Mouse (Mus musculus) layer of hippocampus, adult 8-10 months (tissue): ENCODE results near the gene Hspa4. TPM values are rescaled to one million over a fixed set of nuclear protein-coding genes. Genes with fewer than 3 reads are reported as not detected.
"Not testable (repeated sequence)": the region's sequence is repeated elsewhere in the genome, so short reads cannot be mapped to it uniquely, and the experiment has no call there.

Source experiments
- DNase-seq, 2 experiments: peaks; one replicate each; pipeline ENCODE4 v3.0.0; 2022; ENCODE audit warnings: low spot score in 2 of 2
- total RNA-seq, 4 experiments: library from RNA; stranded (reverse); gene quantifications; 2 replicates each; pipeline ENCODE4 v1.2.4; 2022

Hspa4 gene
- total RNA-seq, 4 experiments from 2014 or later, result 148 to 190 (median 168) TPM

DNA sequence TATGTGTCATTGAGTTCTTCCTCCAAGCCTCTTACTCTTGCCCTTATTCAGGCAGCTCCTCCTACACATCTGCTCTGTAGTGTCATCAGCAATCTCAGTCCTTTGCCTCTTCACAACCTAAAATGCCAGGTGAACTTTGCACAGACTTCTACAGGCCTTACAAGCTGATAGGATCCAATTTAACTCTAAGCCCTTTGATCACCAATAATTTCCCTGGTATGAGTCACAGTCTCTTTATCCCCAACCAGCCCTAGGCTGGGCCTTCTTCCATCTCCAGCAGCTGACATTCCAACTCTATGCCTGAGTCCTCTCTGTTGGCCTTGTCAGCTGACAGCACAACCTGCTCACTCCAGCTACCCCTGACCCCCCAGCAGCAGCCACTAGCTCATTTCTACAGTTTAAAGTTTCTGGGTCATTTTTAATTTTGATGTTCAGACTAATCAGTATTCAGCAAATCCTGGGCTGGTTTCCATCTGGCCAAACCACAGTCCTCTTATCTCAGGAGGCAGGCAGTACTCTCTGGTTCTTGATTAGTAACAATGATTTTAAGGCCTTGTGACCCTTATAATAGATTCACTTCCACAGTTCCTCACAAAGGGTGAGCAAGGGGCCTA, 8.1 kb upstream of the Hspa4 start:
- no peak for DNase-seq

DNA sequence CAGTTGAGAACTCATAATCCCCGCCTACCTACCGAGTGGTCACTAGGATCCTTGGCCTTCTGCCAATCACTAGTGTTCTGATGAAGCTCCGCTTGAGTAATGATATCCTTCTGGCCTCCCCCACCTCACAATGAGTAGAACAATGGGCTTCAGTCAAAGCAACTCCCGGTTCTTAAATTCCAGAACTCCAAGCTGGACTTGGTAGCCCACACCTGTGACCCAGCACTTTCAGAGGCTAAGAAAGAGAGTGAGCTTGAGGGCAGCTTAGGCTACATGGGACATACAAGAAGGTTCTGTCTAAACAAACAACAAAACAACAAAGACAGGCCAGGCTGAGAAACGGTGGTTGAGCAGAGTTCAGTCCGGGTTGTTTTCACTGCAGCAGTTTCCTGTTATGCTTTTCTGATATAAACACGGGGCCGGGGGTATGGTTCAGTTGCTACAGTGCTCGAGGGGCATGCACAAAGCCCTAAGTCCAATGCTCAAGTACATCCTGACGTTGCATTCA, 7.4 kb upstream of the Hspa4 start:
- no peak for DNase-seq

DNA sequence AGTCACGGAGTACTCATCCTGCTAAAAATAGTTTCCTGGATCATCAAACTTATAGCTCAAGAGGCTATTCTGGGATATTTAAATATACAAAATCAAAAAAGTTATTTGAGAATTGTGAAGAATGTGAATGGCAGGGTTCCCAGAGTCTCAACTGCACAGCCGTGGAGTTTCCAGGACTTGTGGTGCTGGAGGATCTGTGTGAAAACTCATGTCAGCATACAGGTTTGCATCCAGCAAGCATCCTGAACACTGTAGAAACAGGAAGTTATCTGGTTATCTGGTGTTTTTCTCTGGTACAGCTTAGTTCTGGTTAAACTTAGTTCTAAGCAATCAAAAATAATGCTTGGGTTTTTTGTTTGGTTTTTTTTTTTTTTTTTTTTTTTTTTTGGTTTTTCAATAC, 6.7 kb upstream of the Hspa4 start:
- no peak for DNase-seq

DNA sequence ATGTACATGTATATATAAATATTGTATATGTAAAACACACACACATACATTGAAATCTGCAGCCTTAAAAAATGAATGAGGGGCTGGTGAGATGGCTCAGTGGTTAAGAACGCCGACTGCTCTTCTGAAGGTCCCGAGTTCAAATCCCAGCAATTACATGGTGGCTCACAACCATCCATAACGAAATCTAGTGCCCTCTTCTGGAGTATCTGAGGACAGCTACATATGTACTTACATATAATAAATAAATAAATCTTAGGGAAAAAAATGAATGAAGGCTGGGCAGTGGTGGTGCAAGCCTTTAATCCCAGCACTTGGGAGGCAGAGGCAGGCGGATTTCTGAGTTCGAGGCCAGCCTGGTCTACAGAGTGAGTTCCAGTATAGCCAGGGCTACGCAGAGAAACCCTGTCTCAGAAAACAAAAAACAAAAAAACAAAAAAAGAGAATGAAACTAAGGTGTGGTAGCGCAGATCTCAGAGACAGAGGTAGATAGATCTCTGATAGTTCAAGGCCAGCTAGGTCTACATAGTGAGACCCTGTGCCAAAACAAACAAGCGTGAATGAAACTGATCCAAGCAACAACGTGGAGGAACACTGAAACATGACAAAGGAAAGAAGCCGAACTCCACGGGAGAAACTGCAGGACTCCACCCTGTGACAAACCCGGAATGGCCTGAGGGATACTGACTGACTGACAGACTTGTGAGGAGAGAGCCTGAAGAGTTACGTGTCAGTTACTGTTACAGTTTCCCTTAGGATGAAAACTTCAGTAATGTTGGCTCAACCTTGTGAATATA, 4.0 kb upstream of the Hspa4 start:
- no peak for DNase-seq

DNA sequence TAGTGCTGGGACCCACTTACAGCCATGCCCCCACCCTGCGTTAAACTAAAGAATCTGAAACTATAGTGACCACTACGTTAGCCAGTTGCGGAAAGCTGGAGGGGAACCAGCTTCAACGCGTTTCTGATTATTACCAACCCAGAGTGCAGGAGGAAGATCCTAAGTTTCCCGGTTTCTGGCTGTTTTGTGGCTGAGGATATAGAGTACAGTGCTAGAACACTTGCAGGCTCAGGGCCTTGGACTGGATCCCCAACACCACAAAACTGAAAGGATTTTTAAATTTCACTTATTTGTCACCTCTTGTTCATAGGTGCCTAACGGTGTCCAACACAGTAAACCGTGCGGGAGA, 884 bp upstream of the Hspa4 start:
- DNase-seq, result no peak

DNA sequence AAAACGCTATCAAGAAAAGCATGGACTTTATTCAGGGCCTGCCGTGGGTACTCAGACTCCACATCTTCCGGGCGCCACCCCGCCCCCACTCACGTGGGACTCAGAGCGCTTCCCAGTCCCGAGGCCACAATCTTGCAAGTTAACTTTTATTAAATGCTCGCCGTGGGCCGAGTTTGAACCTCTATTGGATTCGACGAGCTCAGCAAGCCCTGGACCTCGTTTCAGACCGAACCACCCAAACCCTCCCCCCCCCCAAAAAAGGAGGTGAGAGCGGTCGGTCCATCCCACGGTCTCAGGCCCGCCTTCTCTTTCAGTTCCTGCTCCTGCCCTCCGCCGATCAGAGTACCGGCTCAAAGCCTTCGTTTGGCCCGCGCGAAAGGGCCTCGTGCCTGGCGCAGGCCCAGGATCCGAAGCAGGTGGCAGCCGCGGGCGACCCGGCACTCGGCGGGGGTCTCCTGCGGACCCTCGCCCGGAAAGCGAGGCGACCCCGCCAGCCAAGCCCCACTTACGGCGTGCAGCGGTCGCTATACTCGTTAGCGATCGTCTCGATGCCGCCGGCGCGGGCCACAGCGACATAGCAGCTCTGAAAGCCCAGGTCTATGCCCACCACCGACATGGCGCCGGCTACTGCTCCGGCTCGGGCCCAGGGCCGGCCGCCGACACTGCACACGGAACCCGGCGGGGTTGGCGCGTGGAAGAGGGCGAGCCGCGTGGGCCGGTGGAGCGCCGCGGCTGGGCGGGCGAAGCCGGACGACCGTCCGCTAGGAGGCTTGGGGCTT, 517 bp downstream of the Hspa4 start:
- peak in 1 of 2 experiments; percentile 26 for DNase-seq

DNA sequence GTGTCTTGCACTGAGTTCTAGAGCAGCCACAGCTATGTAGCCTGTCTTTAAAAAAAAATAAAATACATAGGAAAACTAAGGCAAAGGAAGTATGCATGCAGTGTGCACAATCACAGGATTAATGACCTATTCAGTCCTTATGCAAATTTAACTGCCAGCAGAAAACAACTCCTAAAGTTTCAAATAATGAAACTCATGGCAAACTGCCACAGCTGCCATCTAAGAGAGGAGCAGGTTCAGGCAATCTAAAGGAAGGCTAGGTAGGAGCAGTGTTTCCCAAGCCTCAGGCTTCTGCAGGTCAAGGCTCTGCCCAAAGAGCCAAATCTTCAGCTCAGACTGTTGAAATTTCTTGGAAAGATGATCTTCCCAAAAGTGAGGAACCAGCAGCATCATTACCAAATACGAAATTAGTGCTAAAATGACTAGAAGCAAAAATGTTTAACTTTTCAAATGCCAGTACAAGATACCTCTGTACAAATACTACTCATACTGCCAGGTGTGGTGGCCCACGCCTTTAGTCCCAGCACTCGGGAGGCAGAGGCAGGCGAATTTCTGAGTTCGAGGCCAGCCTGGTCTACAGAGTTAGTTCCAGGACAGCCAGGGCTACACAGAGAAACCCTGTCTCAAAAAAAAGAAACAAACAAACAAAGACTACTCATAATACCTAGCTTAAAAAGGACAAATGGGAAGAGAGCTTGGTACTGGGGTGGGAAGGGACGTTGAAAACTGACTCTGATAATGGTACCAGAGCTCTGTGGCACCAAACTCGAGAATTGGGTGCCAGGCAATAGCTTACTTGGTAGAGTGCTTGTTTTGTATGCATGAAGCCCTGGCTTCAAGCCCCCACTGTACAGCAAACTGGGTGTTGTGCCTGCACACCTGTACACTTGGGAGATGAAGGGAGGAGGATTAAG, 2.1 kb downstream of the Hspa4 start:
- no peak for DNase-seq

DNA sequence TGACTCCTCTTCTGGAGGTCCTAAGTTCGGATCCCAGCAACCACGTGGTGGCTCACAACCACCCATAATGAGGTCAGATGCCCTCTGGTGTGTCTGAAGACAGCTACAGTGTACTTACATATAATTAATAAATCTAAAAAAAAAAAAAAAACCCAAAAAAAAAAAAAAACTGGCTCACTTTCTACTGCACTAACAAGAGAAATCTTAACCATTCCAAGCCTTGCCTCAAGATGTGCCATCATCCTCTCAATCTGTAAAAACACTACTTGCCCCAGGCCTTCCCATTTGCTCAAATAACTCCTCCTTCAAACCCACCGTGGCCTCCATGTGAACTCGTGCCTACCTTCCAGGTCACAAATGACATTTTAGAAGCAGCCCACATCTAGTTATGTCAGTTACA, 3.4 kb downstream of the Hspa4 start:
- no peak for DNase-seq

DNA sequence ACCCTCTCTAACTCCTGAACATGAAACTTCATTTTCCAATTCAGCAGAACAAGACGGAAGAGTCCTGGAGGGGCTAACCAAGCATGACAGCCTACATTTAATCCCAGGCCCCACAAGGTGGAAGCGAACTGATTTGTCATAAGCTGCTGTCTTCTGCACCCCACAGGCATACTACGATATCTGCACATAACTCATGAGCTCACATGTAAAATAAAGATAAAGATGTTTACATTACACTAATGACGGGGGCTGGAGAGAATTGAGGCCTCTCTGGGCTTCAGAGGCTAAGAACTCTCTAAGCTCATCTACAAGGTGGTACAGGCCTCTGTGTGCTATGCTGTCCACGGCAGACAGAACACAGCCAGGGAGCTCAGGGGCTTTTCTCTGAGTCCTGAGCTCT, 5.8 kb downstream of the Hspa4 start:
- DNase-seq, result no peak

DNA sequence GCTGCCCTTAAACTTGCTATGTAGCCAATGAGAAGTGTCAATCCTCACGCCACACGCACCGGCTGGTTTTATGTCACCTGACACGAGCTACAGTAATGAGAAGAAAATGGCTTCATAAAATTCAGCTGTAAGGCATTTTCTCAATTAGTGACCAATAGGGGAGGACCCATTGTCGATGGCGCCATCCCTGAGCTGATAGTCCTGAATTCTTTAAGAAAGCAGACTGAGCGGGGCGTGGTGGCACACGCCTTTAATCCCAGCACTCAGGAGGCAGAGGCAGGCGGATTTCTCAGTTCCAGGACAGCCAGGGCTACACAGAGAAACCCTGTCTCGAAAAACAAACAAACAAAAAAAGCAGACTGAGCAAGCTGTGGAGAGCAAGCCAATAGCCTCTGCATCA, 9.4 kb downstream of the Hspa4 start:
- DNase-seq, result no peak

DNA sequence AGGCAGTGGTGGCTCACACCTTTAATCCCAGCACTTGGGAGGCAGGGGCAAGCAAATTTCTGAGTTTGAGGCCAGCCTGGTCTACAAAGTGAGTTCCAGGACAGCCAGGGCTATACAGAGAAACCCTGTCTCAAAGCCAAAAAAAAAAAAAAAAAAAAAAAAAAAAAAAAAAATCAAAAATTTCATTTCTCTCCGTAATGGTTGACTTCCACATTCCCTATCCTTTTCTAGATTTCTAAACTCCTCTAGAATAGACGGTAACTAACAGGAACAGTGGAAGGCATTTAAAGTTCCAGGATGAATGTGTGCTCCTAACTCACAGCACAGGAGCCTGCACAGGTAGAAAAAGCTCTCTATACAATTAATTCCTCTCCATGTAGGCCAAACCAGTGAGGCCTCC, 10.1 kb downstream of the Hspa4 start:
- DNase-seq, result not testable (repeated sequence)

DNA sequence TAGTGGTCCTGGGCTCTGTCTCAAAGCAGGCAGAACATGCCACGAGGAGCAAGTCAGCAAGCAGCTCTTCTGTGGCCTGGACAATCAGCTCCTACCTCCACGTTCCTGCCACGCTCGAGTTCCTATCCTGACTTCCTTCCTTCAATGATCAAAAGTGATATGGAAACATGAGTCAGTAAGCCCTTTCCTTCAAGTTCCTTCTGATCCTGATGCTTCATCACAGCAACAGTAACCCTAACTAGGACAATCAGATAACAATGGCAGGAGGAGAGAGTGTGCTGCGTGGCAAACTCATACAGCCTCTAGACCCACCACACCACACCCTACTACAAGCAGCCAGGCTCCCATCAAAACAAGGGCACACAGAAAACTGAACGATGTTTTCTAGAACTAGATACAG, 14.4 kb downstream of the Hspa4 start:
- DNase-seq, result no peak

DNA sequence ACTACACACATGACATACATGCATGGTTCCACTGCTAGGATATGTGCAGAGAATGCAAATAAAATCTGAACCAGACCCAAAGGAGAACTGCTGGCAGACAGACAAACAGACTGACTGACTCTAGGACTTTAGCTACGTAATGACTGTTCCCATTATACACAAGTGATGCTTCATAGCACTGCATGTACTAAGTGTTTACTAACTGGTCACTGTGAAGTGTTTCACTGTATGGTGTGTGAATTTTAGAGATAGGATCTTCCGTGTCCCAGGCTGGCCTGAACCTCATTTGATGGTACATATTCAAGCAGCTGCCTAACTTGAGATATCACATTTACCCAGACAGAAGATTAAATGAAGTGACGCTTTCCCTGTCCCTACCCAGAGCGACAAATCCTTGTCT, 21.8 kb downstream of the Hspa4 start:
- DNase-seq, result no peak

DNA sequence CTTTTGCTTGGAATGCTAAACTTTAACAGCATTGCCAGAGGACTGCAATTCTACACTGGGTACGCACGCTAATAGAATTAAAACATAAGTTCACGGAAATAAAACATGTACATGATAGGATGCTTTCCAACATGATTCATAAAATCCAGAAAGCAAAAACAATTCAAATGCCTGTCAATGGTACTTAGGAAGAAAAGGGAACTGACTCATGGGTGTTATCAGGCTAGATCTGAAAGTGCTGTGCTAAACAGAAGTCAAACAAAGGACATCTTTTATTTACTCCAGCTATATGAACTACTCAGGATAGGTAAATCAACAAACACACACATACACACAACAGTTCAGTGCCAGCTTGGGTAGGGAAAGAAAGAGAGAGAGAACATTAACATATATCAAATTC, 24.9 kb downstream of the Hspa4 start:
- no peak for DNase-seq

DNA sequence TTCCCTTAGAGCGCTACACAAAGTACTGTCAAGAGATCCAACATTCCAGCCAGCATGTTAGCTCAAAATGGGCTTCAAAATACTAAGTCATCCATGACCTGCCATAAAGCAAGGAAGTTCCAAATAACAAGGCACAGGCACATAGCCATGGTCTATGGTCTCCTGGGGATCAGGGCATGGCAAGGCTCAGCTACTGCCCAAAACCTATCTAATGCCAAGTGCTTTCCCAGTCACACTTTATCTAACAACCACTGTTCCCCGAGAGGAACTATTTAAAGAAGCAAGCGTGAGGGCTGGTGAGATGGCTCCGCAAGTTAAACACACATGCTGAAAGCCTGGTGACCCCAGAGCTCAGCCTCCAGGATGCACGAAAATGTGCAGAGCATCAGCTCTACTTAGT, 26.9 kb downstream of the Hspa4 start:
- no peak for DNase-seq

DNA sequence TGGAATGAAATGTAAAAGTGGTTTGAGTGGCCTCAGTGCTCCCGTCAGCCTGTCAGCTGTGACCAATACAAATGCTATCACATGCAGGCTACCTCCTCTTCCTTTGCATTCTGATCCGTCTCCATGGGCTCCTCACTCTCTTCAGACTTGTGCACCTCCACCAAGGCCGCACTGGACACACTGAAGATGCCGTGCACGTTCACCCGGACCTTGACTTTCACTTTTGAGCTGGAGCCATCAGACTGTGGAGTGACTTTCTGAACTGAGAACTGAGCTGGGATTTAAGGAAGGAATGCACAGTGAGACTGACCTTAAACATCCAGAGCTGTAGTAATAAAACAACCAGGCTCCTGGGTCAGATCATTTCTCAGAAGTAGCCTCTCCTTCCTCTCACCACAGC, 30.7 kb downstream of the Hspa4 start:
- no peak for DNase-seq

DNA sequence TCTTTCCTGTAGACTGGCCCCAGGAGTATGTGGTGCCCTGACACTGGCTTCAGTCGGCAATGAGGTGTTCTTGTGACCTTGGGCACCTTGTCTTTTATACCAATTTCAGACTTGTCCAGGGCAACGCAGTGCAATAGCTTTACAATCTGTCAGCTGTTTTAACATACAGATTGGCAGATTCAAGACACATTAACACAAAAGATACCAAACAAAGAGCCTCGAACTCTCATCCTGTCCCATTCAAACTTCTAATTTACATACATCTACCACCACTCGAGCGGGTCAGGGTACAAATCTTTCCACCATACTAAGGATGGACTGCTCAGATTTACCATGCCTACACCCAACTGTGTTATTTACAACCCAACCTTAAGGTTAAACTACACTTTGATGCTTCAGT, 39.7 kb downstream of the Hspa4 start:
- DNase-seq, result no peak

DNA sequence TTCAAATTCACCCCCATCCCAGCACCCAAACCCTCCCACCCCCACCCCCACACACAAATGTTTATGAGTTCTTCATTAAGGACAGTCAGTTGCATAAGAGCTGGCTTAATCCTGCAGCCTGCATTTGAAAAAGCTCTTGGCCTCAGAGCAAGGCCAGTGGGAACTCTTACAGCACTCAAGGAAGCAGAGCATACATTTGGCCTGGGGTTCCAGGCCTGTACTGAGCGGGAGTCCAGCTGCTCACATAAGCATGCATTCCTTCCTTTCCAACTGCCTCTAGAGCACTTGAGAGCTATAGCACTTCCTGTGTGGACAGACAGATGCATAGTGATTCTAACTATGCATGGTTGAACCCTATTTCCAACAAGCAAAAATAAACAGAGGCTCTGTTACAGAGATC, 40.2 kb downstream of the Hspa4 start:
- no peak for DNase-seq

DNA sequence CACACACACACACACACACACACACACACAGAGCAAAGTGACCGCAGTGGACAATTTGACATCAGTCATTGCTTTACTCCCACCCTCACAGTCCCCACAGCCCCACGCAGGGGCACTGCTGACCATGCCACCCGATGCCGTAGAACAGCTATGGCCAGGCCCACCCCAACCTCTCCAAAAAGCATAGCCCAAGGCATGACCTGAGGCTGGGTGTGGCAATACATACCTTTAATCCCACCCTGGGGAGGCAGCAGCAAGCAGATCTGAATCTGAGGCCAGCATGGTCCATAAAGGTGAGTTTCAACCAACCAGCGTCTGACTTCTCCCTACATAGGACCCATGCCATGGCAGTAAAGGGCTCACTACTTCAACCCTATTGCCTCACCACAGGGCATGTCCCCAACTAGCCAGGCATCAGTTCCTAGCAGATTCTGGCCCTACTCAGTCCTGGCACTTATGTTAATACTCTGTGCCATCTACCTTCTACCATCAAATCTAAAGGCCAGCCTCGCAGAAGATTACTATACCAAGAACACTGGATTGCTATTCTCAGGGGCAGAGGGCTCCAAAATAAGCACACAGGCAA, 41.1 kb downstream of the Hspa4 start:
- no peak for DNase-seq

DNA sequence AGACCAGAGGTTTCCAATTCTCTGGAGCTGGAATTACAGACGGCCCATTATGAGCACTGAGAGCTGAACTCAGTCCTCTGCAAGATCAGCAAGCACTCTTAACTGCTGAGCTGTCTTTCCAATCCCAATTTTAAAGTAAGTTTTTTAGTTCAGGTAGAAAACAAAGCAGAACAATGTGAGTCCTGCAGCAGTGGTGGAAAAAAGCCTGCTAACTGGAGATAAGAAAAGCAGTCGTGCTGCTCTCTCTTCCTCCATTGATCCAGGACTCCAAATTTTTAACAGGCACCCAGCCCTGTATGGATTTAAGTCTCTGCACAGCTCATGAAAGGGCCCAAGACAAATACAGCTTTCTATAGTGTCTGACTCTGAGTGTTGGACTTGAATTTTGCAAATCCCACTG, 43.3 kb downstream of the Hspa4 start:
- no peak for DNase-seq

DNA sequence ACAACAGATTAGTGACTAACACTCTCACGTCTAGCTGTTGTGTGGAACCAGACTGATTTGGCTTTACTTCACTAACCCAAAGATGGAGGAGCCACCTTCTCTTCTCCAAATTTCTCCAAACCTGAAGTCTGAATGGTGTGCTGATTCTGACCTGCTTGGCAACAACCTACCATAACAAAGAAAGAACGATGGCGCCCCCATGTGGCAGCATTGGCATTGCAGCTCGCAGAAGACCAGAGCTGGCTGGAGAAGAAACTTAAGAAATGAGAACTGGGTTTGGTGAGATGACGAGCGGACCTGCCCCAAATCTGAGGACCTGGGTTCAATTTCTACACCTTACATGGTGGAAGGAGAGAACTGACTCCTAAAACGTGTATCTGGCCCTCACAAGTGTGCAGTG, 45.3 kb downstream of the Hspa4 start:
- DNase-seq, result peak; percentile 49 to 88
